Mouse (Mus musculus) frontal cortex, adult 2 months (tissue): ENCODE results near the gene Suox. TPM values are rescaled to one million over a fixed set of nuclear protein-coding genes. Genes with fewer than 3 reads are reported as not detected.
"Not testable (repeated sequence)": the region's sequence is repeated elsewhere in the genome, so short reads cannot be mapped to it uniquely, and the experiment has no call there.

Experiments used
- DNase-seq, 2 experiments: peaks; one replicate each; pipeline ENCODE4 v3.0.0; 2022; ENCODE audit warnings: low spot score in 1 of 2; ENCODE audit errors: extremely low spot score in 1 of 2
- polyA plus RNA-seq: library from polyadenylated mRNA; depleted of rRNA; stranded (reverse); fragments of >200 nt; gene quantifications from 2 replicates; pipeline ENCODE4 v1.2.3, GENCODE M21; 2012; rRNA removed

Suox gene
- 12.9 and 13.4 TPM in 2 replicates for polyA plus RNA-seq

DNA sequence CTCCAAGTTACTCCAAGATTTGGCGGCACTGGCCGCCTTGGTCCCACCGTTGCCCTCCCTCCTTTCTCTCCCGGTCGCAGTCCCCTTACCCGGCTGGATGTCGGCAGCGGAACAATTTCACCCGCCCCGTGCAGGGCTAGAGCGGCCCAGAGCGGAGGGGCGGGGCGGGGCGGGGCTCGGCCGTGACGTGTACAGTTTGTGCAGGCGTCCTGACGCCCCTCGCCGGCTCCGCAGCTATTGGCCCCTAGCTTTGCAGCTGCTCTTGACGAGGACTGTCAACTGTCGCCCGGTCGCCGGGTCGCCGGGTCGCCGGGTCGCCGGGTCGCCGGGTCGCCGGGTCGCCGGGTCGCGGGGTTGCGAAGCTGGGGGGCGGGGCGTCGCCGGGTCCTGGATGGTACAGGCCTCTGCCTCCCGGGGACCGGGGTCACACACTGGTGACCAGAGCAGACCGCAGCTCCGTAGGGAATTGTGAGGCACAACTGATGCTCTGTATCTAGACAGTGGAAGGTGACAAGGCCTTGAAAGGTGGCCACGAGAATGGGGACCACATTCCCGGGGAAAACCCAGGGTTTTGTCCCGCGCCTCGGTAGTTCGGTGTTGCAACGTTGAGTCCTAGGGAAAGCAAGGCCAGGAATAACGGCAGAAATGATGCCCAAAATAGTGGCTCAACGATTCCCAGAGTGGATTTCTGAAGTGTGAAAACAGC, at the start of gene Suox:
Suox (minus strand) TSS at position 311 of the 706 bp plus-strand sequence.
- DNase-seq: peak; percentile 67 to 77

DNA sequence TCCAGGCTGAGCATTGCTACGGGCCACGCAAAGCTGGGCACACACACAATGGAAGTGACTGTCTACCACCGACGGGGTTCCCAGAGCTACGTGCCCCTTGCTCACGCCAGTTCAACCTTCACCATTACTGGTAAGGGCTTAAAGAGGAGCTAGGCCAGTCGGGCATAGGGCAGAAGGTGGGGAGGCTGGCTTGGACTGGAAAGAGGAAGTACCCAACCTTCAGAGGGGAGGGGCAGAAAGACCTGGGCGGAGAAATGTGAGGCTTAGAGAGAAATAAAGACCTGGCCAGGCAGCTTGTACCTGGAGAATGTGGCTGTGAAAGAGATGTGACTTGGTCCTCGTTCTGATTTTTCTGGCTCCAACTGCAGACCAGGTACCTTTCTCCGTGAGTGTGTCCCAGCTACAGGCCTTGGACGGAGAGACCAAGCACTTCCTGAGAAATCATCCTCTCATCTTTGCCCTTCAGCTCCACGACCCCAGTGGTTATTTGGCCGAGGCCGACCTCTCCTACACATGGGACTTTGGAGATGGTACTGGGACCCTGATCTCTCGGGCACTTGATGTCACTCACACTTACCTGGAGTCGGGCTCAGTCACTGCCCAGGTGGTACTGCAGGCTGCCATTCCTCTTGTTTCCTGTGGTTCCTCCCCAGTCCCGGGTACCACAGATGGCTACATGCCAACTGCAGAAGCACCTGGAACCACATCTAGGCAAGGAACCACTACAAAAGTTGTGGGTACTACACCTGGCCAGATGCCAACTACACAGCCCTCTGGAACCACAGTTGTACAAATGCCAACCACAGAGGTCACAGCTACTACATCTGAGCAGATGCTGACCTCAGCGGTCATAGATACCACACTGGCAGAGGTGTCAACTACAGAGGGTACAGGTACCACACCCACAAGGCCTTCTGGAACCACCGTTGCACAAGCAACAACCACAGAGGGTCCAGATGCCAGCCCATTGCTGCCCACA, 42.0 kb upstream of the Suox start:
- DNase-seq: no peak

DNA sequence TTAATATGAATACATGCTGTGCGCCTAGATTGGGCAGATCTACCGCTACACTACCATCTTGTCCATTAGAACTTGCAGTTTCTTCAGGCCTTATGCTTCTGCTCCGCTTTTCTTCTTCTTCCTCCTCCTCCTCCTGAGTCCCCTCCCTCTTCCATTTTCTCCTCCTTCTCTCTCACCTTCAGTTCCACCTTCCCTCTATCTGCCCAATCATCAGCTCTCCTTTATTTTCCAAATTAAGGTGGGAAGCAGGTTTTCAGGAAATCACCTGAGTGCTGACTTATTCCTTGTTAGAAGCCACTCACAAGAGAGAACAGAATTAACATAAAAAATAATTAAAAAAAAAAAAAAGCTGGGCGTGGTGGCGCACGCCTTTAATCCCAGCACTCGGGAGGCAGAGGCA, 37.4 kb upstream of the Suox start:
- DNase-seq: not testable (repeated sequence)

DNA sequence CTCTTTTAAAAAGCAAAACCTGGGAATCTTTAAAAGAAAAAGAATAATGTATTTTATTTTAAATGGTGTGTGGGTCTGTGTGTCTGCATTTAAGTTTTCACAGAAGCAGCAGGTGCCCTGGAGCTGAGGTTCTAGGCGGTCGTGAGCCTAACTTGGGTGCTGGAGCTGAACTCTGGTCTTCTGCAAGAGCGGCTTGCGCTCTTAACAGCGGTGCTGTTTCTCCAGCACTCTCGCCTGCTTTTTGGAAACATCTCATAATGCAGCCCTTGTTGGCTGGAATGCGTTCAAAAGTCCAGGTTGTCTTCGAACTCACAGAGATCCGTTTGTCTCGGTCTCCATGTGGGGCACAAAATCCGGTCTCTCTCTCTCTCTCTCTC, 31.4 kb upstream of the Suox start:
- DNase-seq: no peak

DNA sequence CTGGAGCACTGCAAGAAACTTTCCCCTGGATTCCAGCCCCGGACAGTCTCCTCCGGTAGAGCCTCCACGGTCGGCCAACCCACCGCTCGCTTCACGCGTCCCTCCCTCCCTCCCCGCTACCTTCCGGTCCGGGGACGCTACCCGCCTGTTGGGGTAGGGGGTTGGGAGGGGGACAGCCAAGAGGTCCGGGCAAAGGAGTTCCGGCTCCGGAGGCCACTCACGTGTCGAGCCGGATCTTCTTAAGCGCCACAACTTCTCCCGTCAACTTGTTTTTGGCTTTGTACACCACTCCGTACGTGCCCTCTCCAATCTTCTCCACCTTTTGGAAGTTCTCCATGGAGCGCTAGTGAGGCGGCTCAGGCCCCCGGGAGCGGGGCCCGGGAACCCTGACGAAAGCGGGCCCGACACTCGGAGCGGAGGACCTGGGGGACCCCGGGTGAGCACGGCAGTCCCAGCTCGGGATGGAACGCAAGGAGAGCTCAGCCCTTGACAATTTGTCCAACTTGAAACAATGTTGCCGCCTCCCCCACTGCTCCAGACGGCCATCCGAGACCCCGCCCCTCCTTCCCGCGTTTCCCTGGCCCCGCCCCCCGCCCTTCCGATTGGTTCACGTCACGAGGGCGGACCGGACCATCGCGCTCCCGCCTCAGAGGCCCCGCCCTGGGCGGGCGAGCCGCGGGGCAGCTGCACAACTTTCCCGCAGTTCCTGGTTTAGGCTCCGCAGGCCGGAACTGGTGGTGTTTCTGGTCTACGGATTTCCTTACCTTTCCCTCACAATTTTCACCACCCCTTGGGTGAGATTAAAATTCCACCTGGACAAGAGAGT, 30.8 kb upstream of the Suox start, which contains the start of gene Cdk2:
Cdk2 (minus strand) TSS at position 541 of the 826 bp plus-strand sequence.
- DNase-seq: peak; percentile 55 to 83

GRCm38 (mm10) chr10:128703895-128704294, 30.0 kb upstream of the Suox start, which contains the start of gene Pmel:
Pmel (plus strand) TSS chr10:128704195.
- no peak for DNase-seq

- DNase-seq: no peak
Observed at GRCm38 (mm10) chr10:128702328-128703007, 28.6 kb upstream of the Suox start.

- DNase-seq: no peak
Observed at GRCm38 (mm10) chr10:128700712-128701111, 26.8 kb upstream of the Suox start.

DNA sequence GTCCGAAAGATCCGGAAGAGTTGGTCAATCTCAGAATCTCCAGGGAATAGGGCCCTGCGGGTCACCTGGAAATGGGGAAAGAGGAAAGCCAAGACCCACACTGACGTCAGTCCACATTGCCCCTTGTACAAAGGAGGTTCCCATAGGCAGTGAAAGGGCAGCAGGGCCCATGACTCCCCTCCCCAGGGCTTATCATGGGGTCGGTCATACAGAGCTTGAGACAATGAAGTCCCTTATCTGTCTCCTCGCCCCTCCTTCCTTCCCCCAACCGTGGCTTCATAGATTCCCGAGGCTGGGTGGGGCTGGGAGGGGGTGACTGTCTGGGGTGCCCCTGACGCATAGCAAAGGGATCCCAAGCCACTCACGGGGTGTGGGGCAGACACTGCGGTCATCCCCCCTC, 25.7 kb upstream of the Suox start:
- DNase-seq: no peak

- no peak for DNase-seq
Observed at GRCm38 (mm10) chr10:128699006-128699405, 25.1 kb upstream of the Suox start.

GRCm38 (mm10) chr10:128697072-128697725, 23.3 kb upstream of the Suox start:
- DNase-seq: no peak

DNA sequence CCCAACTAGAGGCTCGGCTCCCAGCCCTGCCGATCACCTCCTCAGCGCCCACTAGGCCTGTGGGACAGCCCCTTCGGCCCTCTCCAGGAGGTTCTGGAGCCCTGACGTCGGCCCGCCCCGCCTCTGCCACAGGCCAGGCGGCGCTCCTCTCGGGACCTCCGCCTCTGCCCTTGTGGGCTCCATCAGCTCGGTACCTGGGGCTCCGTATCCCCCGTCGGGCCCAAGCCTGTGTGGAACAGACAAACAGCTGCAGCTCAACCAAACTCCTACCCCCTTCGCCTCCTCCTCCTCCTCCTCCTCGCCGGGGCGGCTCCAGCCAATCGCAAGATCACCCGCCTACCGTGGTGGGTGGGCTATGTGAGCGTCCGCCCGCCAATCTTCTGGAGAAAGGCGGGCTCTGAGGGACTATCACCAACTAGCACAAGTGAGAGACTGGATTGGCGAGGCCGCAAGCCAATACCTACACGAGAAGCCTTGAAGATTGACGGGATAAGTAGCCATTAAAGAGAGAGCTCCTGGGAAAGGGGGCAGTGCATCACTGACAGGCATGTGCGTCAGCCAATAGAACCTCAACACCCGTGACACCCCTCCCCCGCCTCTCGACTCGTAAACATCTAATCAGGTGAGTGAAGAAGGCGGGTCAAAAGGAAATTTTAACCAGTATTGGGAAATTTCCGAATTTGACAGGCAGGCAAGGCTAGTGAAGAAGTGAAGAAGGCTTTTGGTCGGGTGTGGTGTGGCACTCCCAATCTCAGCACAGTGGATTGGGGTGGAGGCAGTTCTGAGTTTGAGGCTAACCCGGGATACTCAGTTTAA, 22.3 kb upstream of the Suox start, which contains the start of gene Rab5b:
Rab5b (minus strand) TSS at position 273 of the 816 bp plus-strand sequence.
- DNase-seq: peak; percentile 100

GRCm38 (mm10) chr10:128695411-128695991, 21.6 kb upstream of the Suox start:
- no peak for DNase-seq

GRCm38 (mm10) chr10:128674469-128675008, 666 bp upstream of the Suox start:
- peak in 1 of 2 experiments; percentile 65 for DNase-seq

DNA sequence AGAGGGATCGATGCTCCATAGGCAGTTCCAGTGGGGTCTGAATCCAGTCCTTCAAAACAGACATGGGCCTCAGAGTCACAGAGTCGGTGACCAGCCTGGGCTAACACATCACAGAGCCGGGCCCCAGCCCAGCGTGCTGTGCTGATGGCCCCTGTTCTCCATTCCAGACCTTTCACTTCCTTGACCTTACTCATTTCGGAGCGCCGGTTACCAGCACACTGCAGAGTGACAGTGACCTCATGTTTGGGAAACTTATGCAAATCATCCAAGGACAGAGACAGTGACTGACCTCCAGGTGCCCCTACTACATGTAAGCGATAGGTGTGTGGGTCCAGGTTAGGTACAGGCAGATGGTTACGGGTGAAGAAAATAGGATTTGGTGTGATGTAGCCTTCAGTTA, 2.7 kb downstream of the Suox start:
- no peak for DNase-seq

GRCm38 (mm10) chr10:128668790-128669672, 4.8 kb downstream of the Suox start:
- DNase-seq: peak in 1 of 2 experiments; percentile 72

GRCm38 (mm10) chr10:128665806-128666205, 8.1 kb downstream of the Suox start:
- no peak for DNase-seq
